Mouse (Mus musculus) embryo, embryonic 9.5 days (tissue): ENCODE results near the gene P3h1.

Experiments used
- DNase-seq: peaks from one replicate; pipeline ENCODE4 v3.0.0-alpha.2; 2017; ENCODE audit errors: extremely low spot score

Gene P3h1

DNA sequence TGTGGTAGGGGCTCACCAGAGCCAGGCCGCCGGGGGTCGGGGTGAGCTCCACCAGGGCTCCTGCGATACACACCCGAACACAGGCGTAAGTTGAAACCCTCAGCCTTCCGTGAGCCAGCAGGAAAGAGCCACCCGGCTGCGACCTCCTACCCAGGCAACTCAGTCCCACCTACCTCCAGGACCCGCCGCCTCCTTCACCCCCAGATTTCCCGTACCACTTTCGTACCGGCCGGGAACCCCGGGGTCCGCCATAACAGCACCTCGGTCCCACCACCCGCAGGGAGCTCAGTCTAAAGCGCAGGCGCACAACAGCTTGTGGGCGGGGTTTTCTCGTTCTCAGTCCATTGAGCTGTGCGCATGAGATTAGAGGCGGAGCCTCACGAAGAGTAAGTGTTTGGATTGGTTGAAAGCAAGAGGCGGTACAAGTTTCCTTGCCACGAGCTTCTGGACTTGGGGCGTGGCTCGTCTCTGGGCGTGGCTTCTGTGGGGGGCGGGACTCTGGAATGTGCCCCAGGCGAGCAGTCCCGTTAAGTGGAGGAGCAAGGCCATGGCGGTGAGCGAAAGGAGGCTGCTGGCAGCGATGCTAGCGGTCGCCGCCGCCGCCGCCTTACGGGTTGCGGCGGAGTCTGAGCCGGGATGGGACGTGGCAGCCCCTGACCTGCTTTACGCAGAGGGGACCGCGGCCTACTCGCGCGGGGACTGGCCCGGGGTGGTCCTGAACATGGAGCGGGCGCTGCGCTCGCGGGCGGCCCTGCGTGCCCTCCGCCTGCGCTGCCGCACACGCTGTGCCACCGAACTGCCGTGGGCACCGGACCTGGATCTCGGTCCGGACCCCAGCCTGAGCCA, at the start of gene P3h1, which contains the start of gene AU022252:
Gene P3h1 (plus strand): TSS at position 506 of the 846 bp plus-strand sequence.
Gene AU022252 (minus strand): TSS at position 303 of the 846 bp plus-strand sequence.
- peak; percentile 97 for DNase-seq

DNA sequence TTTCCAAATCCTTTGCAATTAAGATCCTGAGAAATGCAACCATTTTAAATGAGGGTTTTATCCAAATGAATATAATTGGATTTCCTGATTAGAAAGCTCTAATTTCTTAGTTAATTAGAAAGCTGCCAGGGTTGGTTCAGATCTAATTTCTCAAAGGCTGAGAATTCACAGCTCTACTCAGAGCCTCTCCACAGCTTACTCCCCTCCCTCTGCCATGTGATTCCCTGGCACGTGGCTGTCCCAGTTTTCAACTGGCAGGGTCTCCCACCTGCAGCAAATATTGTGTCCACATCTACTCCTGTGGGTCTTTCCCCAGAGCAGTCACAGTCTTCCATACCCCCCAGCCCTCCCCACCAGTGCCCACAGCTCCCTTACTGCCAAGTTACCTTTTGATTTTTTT, 49.2 kb upstream of the P3h1 start:
- no peak for DNase-seq

DNA sequence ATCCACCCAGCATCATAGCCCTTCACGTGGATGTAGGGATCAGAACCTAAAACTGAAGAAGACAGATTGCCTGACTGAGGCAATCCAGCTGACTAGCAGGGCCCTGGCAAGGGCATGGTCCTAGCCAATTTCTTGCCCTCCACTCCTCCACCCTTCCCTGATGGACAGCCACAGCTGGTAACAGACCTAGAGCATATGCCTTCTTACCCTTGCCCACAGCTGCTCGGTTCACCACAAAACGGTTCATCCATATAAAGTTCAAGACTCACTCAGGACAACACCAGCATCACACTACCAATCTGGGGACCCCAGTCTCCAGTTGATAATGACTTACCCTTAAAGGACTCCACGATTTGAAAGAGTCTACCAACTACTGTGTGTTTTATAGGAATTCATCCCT, 46.9 kb upstream of the P3h1 start:
- DNase-seq, result no peak

DNA sequence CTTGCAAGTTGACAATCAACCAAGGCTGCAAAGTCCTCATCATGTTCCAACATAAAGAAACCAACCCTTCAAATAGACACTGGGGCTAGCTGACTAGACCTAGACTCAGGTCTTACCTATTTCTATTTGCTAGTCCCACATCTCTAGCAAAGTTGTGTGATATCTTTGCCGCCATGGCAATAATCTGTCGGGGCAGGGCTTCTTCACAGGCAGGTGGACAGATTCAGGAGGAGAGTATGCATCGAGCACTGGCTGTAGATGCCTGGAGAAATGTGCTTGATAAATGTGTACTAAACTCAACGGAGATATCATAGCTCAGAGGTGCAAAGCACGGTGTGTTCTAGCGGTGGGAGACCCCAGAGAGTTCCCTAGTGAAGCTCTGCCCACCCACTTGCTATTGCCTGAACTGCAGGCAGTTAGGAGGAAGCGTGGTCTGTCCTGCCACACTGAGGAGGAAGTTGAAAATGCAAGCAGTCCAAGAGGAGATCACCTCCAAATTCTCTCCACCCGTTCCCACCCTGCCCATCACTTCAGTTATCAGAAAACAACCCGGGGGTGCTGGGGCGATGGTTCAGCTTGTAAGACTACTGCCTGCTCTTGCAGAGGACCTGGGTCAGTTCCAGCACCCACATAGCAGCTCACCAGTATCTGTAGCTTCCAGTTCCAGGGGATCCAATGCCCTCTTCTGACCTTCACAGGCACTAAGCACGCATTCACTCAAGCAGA, 44.5 kb upstream of the P3h1 start:
- no peak for DNase-seq

DNA sequence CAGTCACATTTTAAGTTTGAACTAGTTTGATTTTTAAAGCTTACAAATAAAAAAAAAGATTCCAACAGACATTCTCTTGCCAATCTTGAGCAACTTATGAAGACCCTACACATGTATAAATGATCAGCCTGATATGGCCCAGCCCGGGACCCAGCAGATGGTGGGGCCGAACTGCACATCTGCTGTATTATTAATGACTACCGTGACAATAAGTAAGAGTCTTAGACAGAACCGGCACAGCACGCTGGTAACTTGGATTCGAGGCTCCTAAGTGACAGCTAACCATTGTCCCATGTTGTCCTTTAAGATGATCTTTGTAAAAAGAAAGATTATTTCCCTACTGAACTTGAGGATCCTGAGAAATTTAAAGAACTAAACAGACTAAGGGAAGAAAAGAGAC, 43.3 kb upstream of the P3h1 start:
- no peak for DNase-seq

DNA sequence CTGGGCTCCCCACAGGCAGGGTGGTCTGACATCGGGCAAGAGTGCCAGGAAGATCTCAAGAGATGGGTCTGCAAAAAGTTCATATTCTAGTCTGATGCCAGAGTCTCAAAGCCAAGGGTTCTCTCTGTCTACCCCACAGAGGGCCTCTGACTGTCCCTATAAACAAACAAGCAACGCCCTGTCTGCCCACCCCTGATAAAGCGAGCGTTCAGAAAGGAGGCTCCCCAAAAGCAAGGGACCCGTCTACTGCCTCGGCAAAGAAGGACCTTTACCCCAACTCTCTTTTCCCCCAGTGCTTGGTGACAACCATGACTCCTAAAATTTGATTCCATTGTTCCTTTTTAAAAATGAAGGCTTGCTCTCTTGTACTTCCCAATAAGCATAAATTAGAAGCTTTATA, 42.9 kb upstream of the P3h1 start, which contains the start of gene Ermap:
Gene Ermap (minus strand): TSS at position 148 of the 400 bp plus-strand sequence.
- no peak for DNase-seq

DNA sequence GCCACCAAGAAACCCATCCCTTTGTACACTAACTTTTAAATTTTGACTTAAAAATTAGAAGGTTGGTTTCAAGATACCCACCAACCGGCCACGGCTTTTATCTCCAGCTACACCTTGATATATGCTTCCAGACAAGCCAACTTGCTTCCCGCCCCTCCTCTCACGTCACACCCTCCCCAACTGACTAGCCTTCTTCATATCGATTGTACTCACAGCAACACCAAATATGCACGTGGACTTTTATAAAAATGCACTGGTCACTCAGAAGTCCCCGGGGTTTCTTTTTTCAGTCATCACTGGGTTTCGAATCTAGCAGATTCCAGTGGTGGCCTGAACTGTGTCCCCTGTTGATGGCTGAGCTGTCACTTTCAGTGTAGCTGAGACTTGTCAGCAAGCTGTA, 42.1 kb upstream of the P3h1 start:
- DNase-seq, result no peak

DNA sequence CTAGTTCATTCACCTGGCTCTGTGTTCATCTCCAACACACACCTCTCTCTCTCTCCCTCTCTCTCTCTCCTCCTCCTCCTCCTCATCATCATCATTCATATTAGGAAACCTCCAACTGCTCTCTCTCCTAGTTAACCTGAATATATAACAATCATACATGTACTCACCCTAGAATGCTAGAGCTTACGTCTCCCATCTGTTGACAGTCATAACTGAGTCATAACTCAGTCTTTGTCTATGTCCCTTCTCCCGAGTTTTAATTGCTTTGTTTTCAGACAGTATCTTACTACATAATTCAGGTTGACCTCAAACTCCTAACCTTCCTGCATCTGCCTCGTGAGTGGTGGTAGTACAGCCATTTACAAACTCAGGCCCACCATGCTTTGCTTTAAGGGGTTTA, 41.4 kb upstream of the P3h1 start:
- no peak for DNase-seq

DNA sequence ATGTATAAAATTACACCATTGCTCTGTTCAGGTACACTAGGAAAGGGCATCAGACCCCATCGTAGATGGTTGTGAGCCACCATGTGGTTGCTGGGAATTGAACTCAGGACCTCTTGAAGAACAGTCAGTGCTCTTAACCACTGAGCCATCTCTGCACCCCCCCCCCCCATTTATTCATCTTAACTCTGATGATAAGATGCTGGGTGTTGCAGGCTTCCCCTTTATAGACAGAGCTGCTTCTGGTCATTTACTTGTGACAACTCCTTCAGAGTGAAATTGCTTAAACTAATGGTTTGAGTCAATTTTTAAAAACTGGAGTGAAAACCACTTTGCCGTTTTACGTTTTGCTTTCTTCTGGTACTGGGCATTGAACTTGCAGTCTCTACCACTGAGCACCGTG, 40.0 kb upstream of the P3h1 start:
- DNase-seq, result no peak

DNA sequence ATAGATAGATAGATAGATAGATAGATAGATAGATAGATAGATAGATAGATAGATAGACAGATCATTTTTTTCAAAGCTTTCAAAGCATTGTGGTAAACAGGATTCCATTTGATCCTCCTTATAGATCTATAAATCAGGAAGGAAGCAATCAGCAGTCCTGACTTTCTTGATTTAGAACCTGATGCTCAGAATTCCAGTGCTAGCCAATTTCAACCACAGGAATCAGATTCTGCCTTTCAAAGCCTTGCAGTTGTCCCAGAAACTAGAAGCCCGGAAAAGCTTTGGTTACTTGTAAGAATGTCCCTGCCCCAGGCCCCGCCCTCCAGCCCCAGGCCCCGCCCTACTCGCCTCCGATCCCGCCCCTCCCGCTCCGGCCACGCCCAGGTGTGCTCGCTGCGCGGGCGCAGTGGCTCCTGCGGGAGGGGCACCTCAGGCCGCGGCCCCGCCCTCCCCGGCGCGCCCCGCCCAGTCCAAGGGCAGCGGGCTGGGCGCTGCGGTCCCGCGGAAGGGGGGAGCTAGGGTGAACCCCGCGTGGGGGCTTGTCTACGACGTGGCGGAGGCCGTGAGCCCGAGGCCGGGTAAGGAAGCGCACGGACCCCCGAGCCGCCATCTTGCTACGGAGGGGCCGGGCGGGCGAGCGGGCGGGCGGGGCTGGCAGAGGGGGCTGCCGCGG, 37.7 kb upstream of the P3h1 start, which contains the start of gene Svbp:
Gene Svbp (plus strand): TSS at position 398 of the 673 bp plus-strand sequence.
- peak; percentile 94 for DNase-seq

DNA sequence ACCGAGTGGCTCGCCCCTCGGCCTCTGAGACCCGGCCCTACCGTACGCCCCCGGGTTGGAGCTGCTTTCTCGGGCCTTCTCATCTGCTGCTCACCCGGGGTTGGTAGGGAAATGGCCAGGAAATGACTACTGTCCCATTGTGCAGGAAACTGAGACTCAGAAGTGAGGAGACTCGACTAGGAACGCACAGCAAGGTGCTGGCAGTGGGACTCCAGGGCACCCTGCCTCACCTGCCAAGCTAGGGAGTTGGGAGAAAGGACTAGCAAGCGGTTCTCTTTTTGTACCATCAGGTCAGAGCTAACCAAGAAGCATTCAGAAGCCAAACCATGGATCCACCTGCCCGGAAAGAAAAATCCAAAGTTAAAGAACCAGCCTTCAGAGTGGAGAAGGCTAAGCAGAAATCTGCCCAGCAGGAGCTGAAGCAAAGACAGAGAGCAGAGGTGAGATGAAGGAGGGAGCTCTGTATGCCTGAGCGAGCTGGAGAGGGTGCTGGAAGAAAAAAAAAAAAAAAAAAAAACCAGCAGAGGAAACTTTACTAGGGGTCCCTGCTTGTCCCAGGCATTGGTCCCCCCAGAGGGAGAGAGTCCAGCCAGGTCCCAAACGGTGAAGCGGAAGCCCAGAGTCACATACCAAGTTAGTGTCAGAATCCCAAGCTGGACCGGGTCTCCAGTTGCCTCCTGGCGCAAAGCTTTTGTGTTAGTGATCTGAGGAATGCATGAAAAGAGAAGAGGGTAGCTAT, 37.0 kb upstream of the P3h1 start:
- no peak for DNase-seq

DNA sequence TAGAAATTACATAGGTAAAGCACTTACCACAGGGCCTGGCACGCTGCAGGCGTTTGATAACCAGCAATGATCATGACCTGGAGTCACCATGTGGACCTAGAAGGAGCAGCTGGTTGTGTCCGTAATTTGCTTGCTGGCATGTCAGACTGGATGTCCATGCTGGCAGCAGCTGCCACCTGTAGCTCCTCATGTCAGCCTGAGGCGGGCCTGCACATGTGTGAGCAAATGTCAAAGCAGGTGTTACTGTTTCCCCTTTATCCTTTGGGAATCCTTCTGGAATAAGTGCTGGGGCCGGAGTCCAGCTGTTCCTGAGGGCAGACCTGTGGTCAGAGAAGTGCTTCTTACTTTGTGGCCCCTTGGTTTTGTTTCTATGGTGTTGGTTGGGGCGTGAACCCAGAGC, 34.6 kb upstream of the P3h1 start:
- DNase-seq, result no peak

DNA sequence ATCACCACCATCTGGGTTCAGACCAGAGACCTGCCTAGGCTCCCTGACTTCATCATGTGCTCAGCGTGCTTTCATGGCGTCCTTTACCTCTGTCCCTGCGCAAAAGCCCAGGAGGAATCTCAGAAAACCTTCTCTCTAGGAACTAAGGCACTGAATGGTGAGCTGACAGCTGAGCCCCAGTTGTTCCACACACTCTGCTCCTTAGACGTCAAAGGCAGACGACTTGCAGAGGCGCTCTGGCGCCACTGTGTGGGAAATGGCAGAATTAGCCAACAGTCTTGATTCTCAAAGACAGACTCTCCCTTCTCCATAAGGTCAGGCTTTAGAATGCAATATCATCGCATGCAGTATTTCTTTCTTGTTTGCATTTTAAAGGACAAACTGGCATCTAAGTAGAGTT, 28.0 kb upstream of the P3h1 start:
- peak; percentile 61 for DNase-seq

DNA sequence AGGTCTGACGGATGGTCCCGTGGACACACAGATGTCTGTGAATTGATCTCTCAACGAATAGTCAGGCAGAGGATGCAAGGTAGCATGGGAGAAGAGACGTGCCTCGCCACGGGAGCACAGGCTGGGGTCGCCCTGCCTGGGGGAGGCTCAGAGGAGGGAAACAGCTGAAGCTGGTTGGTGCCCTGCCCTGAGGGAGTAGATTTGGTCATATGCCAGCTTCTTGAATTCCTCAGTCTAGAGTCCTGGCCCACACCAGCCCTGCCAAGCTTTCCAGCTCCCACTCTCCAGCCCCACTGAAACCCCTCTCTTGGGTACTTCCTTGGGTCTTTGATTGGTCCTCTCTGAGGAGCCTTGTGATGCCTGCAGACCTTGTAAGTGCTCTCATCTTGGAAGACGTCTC, 16.0 kb upstream of the P3h1 start:
- DNase-seq, result no peak

DNA sequence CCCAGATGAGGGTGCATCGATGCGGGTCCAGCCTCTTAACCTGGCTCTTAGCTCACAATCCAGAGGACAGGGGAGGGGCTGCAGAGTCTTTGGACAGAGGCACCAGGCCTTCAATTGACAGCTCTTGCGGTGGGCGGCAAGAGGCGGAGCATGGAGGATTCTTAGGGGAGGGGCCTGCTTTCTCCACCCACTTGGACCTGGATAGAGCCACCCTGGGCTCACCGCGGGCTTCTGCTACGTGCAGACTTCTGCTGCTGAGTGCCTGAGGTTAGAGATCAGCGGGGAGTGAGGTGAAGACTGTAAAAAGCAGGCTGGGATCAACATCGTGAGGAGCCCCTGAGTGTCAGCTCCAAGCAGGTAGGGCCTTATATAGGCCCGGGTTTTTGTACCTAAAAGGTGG, 14.5 kb upstream of the P3h1 start, which contains the start of gene Tmem269:
Gene Tmem269 (minus strand): TSS at position 49 of the 400 bp plus-strand sequence.
- peak; percentile 36 for DNase-seq

DNA sequence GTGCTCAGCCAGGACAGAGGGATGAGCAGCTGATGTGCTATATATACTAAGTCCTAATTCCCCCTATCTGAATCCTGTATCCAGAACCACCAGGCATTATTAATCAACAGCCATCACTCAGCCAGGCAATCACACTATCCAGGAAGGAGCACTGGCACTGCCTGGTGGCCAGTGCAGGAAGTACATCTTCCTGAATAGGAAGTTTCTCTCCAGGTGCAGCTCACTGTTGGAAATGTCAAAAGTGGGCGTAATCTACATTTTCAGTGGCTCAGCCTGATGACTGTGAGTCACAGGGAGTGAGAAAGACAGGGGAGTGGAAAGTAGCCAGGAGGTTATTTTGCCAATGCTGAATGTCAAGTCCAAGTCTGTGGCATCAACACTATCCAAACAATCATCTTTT, 9.0 kb upstream of the P3h1 start:
- peak; percentile 10 for DNase-seq

DNA sequence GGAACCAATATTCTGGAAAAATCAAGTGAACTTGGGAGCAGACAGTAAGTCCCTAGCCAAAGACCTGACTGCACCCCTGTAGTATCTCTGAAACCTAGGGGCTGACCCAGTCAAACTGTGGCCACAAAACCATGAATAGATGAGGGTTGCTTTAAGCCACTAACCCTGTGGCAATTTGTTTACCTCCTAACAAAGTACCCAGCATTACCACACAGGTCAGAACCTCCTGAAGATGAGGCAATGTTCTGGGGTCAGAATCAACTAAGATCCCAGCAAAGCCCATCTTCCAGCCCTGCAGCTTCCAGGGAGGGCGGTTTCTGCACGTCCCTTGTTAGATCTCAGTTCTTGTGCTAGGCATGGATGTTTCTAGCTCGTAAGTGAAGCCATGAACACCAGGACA, 8.2 kb upstream of the P3h1 start:
- no peak for DNase-seq

DNA sequence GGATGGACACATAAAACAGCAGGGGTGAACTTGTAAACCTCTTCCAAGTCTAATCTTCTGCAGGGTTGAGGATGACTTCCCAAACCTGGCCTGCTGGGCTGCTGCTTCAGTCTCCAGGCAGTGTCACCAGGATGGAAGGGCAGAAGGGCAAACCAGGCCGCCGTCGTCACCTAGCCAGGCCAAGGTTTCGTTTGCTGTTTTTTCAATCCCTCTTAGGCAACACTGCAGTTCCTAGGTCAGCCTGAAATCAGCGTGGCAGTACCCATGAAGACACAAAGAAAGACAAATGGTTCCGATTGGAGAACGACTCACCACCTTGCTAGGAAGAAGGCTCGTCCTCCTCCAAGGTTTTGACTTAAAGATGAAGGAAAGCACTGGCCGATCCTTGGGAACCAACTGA, 7.0 kb upstream of the P3h1 start:
- DNase-seq, result no peak

DNA sequence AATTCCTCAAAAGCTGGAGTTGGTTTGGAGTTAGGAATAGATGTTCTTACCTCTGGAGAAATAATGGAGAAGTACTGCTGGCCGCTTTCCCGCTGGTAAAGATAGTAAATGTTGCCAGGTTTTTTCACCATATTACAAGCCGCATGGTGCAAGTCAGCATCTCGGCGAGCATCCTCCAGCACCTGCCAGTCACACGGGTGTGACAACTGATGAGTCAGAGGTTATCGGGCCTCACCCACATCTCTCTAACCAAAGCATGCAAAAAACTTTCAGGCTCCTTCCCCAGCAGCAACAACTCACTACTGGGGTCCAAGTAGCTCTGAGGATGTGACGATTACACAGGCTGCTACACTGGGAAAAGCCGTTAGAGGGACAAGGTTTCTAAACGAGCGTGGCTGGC, 6.0 kb upstream of the P3h1 start:
- DNase-seq, result no peak

DNA sequence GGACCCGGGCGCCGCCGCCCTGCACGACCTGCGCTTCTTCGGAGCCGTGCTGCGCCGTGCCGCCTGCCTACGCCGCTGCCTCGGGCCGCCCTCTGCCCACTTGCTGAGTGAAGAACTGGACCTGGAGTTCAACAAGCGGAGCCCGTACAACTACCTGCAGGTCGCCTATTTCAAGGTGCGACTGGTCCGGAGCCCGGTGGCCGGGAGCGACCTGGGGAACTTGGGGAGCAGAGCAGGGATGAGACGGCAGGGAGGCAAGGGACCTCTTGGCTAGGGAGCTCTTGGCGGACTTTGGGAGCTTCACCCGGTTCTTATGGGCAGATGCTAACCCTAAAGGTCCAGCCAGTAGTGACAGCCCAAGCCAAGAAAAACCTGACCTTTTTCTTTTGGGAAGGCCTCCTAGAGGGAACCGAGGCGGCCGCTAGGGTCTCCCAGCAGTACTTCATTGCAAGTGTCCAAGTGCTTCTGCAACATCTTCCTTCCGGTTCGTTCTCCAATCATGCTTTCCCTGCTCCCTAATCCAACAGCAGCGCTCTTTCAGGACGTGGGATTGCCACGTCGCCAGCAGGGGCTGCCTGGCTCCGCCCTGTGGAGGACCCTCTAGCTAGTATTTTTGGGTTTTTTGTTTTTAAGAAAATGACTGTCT, 664 bp downstream of the P3h1 start:
- DNase-seq, result peak; percentile 74

DNA sequence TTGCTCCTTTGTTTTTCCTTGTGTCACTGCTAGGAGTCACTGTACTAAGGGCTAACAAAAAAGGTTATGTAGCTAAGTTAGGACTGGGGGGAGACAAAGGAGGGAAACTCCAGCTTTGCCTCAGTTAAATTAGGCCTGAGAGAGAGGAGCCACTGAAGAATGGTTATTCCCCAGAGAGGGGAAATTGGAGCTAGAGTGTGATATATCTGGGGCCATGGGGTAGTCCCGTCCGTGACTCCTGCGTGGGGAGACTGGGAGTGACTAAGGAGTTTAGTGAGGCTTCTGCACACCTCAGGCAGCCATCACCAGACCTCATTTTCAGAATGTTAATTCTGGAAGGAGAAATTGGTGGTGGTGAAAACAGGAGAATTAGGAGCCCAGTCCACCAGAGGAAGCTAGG, 1.6 kb downstream of the P3h1 start:
- no peak for DNase-seq
